Mouse (Mus musculus): ENCODE measurements around the gene Nalcn. TPM values are rescaled to one million over a fixed set of nuclear protein-coding genes. Genes with fewer than 3 reads are reported as not detected.

The Nalcn gene
- polyA plus RNA-seq, 1 experiment from 2014 or later: 0.32 TPM

GRCm38 (mm10) chr14:123282165-123282564 lies 344.8 kb downstream of the Nalcn start:
- no peak overlapping the region for H3K4me3 ChIP-seq (replicated peaks)
- H3K9ac ChIP-seq: no peak overlapping the region
- H3K27me3 ChIP-seq: no peaks in the 10 kb centered on the region
- H3K9me3 ChIP-seq (replicated peaks): no peaks in the 10 kb centered on the region
- no peak for ATAC-seq (replicated peaks; ENCODE audit: low FRiP score)
- no peaks in the 10 kb centered on the region for H3K36me3 ChIP-seq
- no peak overlapping the region for H3K4me2 ChIP-seq
- H3K4me1 ChIP-seq: no peaks in the 10 kb centered on the region
- no peak overlapping the region for H3K27ac ChIP-seq

- no peak for ATAC-seq (replicated peaks; ENCODE audit: low FRiP score)
- no peak overlapping the region for H3K4me2 ChIP-seq
- WGBS: 69% methylated on average over 2 of the region's 2 CpGs
Observed at GRCm38 (mm10) chr14:123272121-123272520, 354.8 kb downstream of the Nalcn start.

DNA sequence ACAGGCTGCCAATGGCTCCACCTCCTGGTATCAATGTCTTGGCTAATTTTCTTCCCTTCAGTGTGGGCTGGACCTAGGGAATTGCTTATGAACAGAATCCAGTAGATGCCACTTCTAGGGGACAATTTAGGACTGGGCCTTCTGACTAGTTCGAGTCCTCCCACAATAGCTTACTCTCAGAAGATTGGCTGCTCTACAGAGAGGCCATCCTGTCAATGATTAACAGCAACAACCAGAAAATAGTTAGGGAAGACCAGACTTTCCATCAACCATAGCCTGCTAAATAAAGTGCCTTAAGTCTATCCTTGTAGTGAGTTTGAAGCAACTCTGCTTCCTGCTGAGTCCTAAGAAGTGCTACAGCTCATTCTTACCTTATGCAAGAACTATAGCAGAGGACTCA lies 386.2 kb downstream of the Nalcn start:
- no peak overlapping the region for H3K4me3 ChIP-seq (replicated peaks)
- H3K9me3 ChIP-seq (replicated peaks): no peaks in the 10 kb centered on the region
- no peaks in the 10 kb centered on the region for H3K36me3 ChIP-seq
- no peak overlapping the region for H3K27ac ChIP-seq
- WGBS: 66% methylated on average over 1 of the region's 1 CpGs
- peak; percentile 56; the same call in 1 of the 2 replicates for ATAC-seq (replicated peaks; ENCODE audit: low FRiP score)
- H3K4me1 ChIP-seq: no peaks in the 10 kb centered on the region
- no peaks in the 10 kb centered on the region for H3K27me3 ChIP-seq
- no peak overlapping the region for H3K4me2 ChIP-seq
- H3K9ac ChIP-seq: no peak overlapping the region

More at GRCm38 (mm10) chr14:123272121-123272520, 354.8 kb downstream of the Nalcn start:
- Histone ChIP-seq H3K27me3 (no peaks in the 10 kb centered on the region), H3K9me3 (replicated peaks) (no peaks in the 10 kb centered on the region), H3K9ac (no peak overlapping the region), H3K4me1 (no peaks in the 10 kb centered on the region), H3K4me3 (replicated peaks) (no peak overlapping the region), H3K36me3 (no peaks in the 10 kb centered on the region), H3K27ac (no peak overlapping the region)

GRCm38 (mm10) chr14:123239945-123240344 lies 387.0 kb downstream of the Nalcn start:
- no peak overlapping the region for H3K9ac ChIP-seq
- no peak overlapping the region for H3K27ac ChIP-seq
- no peak overlapping the region for H3K4me3 ChIP-seq (replicated peaks)
- H3K4me2 ChIP-seq: no peak overlapping the region
- no peaks in the 10 kb centered on the region for H3K9me3 ChIP-seq (replicated peaks)
- H3K27me3 ChIP-seq: no peaks in the 10 kb centered on the region
- ATAC-seq (replicated peaks; ENCODE audit: low FRiP score): no peak; the same call in 1 of the 2 replicates
- H3K36me3 ChIP-seq: no peaks in the 10 kb centered on the region
- WGBS: 3% methylated on average over 2 of the region's 2 CpGs
- no peaks in the 10 kb centered on the region for H3K4me1 ChIP-seq

DNA sequence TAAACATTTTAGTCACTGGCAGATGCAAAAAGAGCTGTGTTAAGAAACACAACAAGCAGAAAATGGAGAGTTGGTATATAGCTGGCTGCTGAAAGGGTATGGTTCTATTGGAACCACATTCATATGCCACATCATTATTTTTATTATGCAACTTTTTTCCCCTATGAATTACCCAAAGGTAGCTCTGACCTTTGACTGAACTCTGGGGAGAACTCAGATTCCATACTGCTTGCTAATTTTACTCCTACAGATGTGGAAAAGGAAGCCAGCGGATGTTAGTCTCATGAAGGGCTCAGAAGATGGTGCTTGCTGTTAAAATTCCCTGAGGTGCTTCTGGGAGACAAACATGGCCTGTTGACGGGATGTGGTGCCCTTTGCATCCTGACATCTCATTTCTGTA lies 389.9 kb downstream of the Nalcn start:
- H3K9me3 ChIP-seq (replicated peaks): no peaks in the 10 kb centered on the region
- H3K27me3 ChIP-seq: no peaks in the 10 kb centered on the region
- no peak overlapping the region for H3K9ac ChIP-seq
- 49% methylated on average over 2 of the region's 2 CpGs for WGBS
- H3K4me3 ChIP-seq (replicated peaks): no peak overlapping the region
- H3K4me1 ChIP-seq: no peaks in the 10 kb centered on the region
- no peak overlapping the region for H3K4me2 ChIP-seq
- no peak overlapping the region for H3K27ac ChIP-seq
- no peak for ATAC-seq (replicated peaks; ENCODE audit: low FRiP score)
- H3K36me3 ChIP-seq: no peaks in the 10 kb centered on the region

DNA sequence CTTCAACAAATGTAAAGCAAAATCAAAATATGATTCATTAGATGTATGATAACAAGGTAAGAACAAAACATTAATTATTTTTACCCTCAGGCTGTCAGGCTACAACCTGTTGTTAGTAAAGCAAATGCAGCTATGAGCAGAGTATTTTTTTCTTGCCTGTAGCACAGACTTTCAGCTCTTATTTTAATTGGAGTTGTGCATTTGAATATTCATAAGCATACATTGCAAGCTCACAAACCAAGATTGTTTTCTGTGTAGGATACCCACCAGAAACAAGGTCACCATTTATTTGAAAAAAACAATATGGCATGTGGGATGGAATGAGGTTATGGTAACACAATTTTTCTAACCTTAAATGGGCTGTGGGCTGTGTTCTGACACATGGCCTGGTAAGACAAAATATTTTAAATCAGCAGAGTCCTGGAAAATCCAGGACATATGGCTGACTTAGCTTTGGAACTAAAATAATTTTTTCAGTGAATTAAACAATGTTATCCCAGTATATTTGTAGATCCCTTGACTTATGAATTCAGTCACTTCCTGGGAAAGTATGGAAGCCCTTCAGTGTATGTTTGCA lies 394.2 kb downstream of the Nalcn start:
- Histone ChIP-seq H3K4me2 (no peak overlapping the region), H3K4me1 (no peaks in the 10 kb centered on the region), H3K9me3 (replicated peaks) (no peaks in the 10 kb centered on the region), H3K27me3 (no peaks in the 10 kb centered on the region), H3K9ac (no peak overlapping the region), H3K27ac (no peak overlapping the region), H3K4me3 (replicated peaks) (no peak overlapping the region), H3K36me3 (no peaks in the 10 kb centered on the region)
- ATAC-seq (replicated peaks; ENCODE audit: low FRiP score): no peak

Other genes starting within 250 kb of the Nalcn start
- 0.26 and 0.34 TPM in 2 replicates for gene Itgbl1, start 32.8 kb upstream of the Nalcn start, polyA plus RNA-seq (2015; fragmentation: Nextera tagmentation; extraction: Ambion mirVana)